Mouse (Mus musculus) hindbrain, embryonic 13.5 days (tissue): ENCODE data around the gene Grasp. TPM values are rescaled to one million over a fixed set of nuclear protein-coding genes. Genes with fewer than 3 reads are reported as not detected.

Experiments used
- ATAC-seq: fragments of 200-750 bp; cut with Nextera tagmentation; 2 replicates; pipeline ENCODE4 v1.8.0; 2017; ENCODE audit warnings: moderate TSS enrichment; ENCODE audit not compliant: low FRiP score
- H3K27ac ChIP-seq: fragments of 300-500 bp; sonication (generic); 2 replicates; pipeline ENCODE4 v1.5.1; 2015; ENCODE audit warnings: inconsistent platforms, mild to moderate bottlenecking, moderate library complexity
- H3K27me3 ChIP-seq: fragments of 300-500 bp; sonication (generic); 2 replicates; pipeline ENCODE4 v1.6.1; 2015; ENCODE audit warnings: mild to moderate bottlenecking, inconsistent platforms
- H3K36me3 ChIP-seq: fragments of 300-500 bp; sonication (generic); 2 replicates; pipeline ENCODE4 v1.6.1; 2015; ENCODE audit warnings: mild to moderate bottlenecking, inconsistent platforms
- H3K4me1 ChIP-seq: fragments of 300-500 bp; sonication (generic); replicated peaks from 2 replicates; pipeline ENCODE4 v1.6.1; 2015; ENCODE audit warnings: inconsistent platforms
- H3K4me2 ChIP-seq: fragments of 300-500 bp; sonication (generic); 2 replicates; pipeline ENCODE4 v1.6.1; 2015; ENCODE audit warnings: inconsistent platforms, mild to moderate bottlenecking, moderate library complexity
- H3K4me3 ChIP-seq: fragments of 300-500 bp; sonication (generic); 2 replicates; pipeline ENCODE4 v1.5.1; 2015; ENCODE audit warnings: mild to moderate bottlenecking, inconsistent platforms
- H3K9ac ChIP-seq: fragments of 300-500 bp; sonication (generic); 2 replicates; pipeline ENCODE4 v1.6.1; 2015; ENCODE audit warnings: mild to moderate bottlenecking, inconsistent platforms
- H3K9me3 ChIP-seq: fragments of 300-500 bp; sonication (generic); 2 replicates; pipeline ENCODE4 v1.6.1; 2016; ENCODE audit warnings: inconsistent platforms
- WGBS: fragments of 180-500 bp; shearing (Covaris S2); methylation state at CpG from one replicate; pipeline ENCODE4 v1.1.7; 2015; 5-methylcytosine and 5-hydroxymethylcytosine counted together
- polyA plus RNA-seq: library from polyadenylated mRNA; unstranded; fragments of >200 nt; fragmentation: Nextera tagmentation; extraction: Ambion mirVana; gene quantifications from 2 replicates; pipeline ENCODE4 v1.2.1, GENCODE M21; 2015

Gene Grasp
- polyA plus RNA-seq, 1 experiment from 2014 or later, result 1.8 TPM

GRCm38 (mm10) chr15:101216036-101216435 lies 8.0 kb upstream of the Grasp start:
- Histone ChIP-seq H3K4me3 (no peak overlapping the region), H3K27me3 (no peaks in the 10 kb centered on the region), H3K4me2 (no peak overlapping the region), H3K4me1 (peaks cover 14% of the 10 kb centered on the region), H3K27ac (no peak overlapping the region), H3K36me3 (peaks cover 36% of the 10 kb centered on the region), H3K9me3 (no peaks in the 10 kb centered on the region), H3K9ac (no peak overlapping the region)
- ATAC-seq, result no peak
- WGBS, result 90% methylated on average over 4 of the region's 4 CpGs

- Histone ChIP-seq H3K36me3 (no peaks in the 10 kb centered on the region), H3K27me3 (peaks cover 29% of the 10 kb centered on the region), H3K4me2 (peak overlapping the region; percentile 91), H3K4me1 (peaks cover 52% of the 10 kb centered on the region), H3K9me3 (no peaks in the 10 kb centered on the region), H3K4me3 (no peak overlapping the region), H3K9ac (peak overlapping the region; percentile 39; the same call in 1 of the 2 replicates), H3K27ac (peak overlapping the region; percentile 79)
- peak; percentile 64 for ATAC-seq
- WGBS, result 7% methylated on average over 8 of the region's 8 CpGs
Measured at GRCm38 (mm10) chr15:101220905-101221297, 3.1 kb upstream of the Grasp start.

- Histone ChIP-seq H3K9ac (no peak overlapping the region), H3K4me2 (peak overlapping the region; percentile 91), H3K4me1 (peaks cover 52% of the 10 kb centered on the region), H3K4me3 (no peak overlapping the region), H3K36me3 (no peaks in the 10 kb centered on the region), H3K27ac (peak overlapping the region; percentile 68), H3K27me3 (peaks cover 33% of the 10 kb centered on the region), H3K9me3 (no peaks in the 10 kb centered on the region)
- peak; percentile 29; the same call in 1 of the 2 replicates for ATAC-seq
- WGBS, result 2% methylated on average over 14 of the region's 14 CpGs
Measured at GRCm38 (mm10) chr15:101221298-101222104, 2.5 kb upstream of the Grasp start.

GRCm38 (mm10) chr15:101222897-101223482 lies 998 bp upstream of the Grasp start:
- Histone ChIP-seq H3K4me1 (peaks cover 55% of the 10 kb centered on the region), H3K27me3 (peaks cover 37% of the 10 kb centered on the region), H3K4me2 (peak overlapping the region; percentile 91), H3K36me3 (no peaks in the 10 kb centered on the region), H3K9me3 (no peaks in the 10 kb centered on the region), H3K27ac (no peak overlapping the region), H3K9ac (no peak overlapping the region), H3K4me3 (peak overlapping the region; percentile 73; the same call in 1 of the 2 replicates)
- no peak for ATAC-seq
- 41% methylated on average over 13 of the region's 13 CpGs for WGBS

GRCm38 (mm10) chr15:101223596-101223995 lies 392 bp upstream of the Grasp start:
- WGBS, result 5% methylated on average over 5 of the region's 5 CpGs
- Histone ChIP-seq H3K4me2 (peak overlapping the region; percentile 91), H3K27ac (no peak overlapping the region), H3K27me3 (peaks cover 37% of the 10 kb centered on the region), H3K9ac (peak overlapping the region; percentile 82), H3K4me1 (peaks cover 61% of the 10 kb centered on the region), H3K4me3 (peak overlapping the region; percentile 73), H3K36me3 (no peaks in the 10 kb centered on the region), H3K9me3 (no peaks in the 10 kb centered on the region)
- ATAC-seq, result peak; percentile 4; the same call in 1 of the 2 replicates

- Histone ChIP-seq H3K4me3 (peak overlapping the region; percentile 73), H3K9ac (peak overlapping the region; percentile 82), H3K27me3 (peaks cover 37% of the 10 kb centered on the region), H3K4me1 (peaks cover 61% of the 10 kb centered on the region), H3K27ac (peak overlapping the region; percentile 73), H3K36me3 (0 out of 2 replicates have a peak, but pooled peaks cover 10% of the 10 kb centered on the region), H3K9me3 (no peaks in the 10 kb centered on the region), H3K4me2 (peak overlapping the region; percentile 91)
- WGBS, result 5% methylated on average over 14 of the region's 14 CpGs
- no peak for ATAC-seq
Measured at GRCm38 (mm10) chr15:101224977-101225376, 989 bp downstream of the Grasp start.

GRCm38 (mm10) chr15:101227971-101228370 lies 4.0 kb downstream of the Grasp start:
- Histone ChIP-seq H3K36me3 (peaks cover 27% of the 10 kb centered on the region), H3K4me1 (peaks cover 38% of the 10 kb centered on the region), H3K4me2 (no peak overlapping the region), H3K9me3 (no peaks in the 10 kb centered on the region), H3K27ac (no peak overlapping the region), H3K9ac (no peak overlapping the region; the same call in 1 of the 2 replicates), H3K27me3 (peaks cover 28% of the 10 kb centered on the region), H3K4me3 (no peak overlapping the region)
- 19% methylated on average over 7 of the region's 7 CpGs for WGBS
- ATAC-seq, result no peak

GRCm38 (mm10) chr15:101228866-101229590 lies 5.0 kb downstream of the Grasp start:
- no peak overlapping the region for H3K4me2 ChIP-seq
- no peaks in the 10 kb centered on the region for H3K9me3 ChIP-seq
- peaks cover 28% of the 10 kb centered on the region for H3K27me3 ChIP-seq
- no peak overlapping the region for H3K4me3 ChIP-seq
- peaks cover 28% of the 10 kb centered on the region for H3K4me1 ChIP-seq
- no peak for ATAC-seq
- 90% methylated on average over 21 of the region's 21 CpGs for WGBS
- no peak overlapping the region for H3K27ac ChIP-seq
- H3K36me3 ChIP-seq, result peaks cover 27% of the 10 kb centered on the region
- H3K9ac ChIP-seq, result 0 out of 2 replicates have a peak overlapping the region, but pooled peaks have one; percentile 2

- Histone ChIP-seq H3K27ac (no peak overlapping the region), H3K9ac (no peak overlapping the region), H3K4me3 (no peak overlapping the region), H3K9me3 (no peaks in the 10 kb centered on the region), H3K4me1 (peaks cover 21% of the 10 kb centered on the region), H3K4me2 (no peak overlapping the region), H3K27me3 (peaks cover 21% of the 10 kb centered on the region), H3K36me3 (peaks cover 27% of the 10 kb centered on the region)
- ATAC-seq, result no peak
- WGBS, result 95% methylated on average over 19 of the region's 19 CpGs
Measured at GRCm38 (mm10) chr15:101230503-101230902, 6.5 kb downstream of the Grasp start.

GRCm38 (mm10) chr15:101230995-101231647 lies 7.1 kb downstream of the Grasp start:
- Histone ChIP-seq H3K4me3 (peak overlapping the region; percentile 26), H3K27ac (no peak overlapping the region), H3K4me1 (peaks cover 27% of the 10 kb centered on the region), H3K4me2 (peak overlapping the region; percentile 50), H3K9me3 (no peaks in the 10 kb centered on the region), H3K9ac (peak overlapping the region; percentile 59; the same call in 1 of the 2 replicates), H3K36me3 (peaks cover 27% of the 10 kb centered on the region), H3K27me3 (peaks cover 16% of the 10 kb centered on the region; the same call in 1 of the 2 replicates)
- no peak for ATAC-seq
- WGBS, result 78% methylated on average over 23 of the region's 23 CpGs

- peak; percentile 28; the same call in 1 of the 2 replicates for ATAC-seq
Measured at GRCm38 (mm10) chr15:101231648-101232180, 7.7 kb downstream of the Grasp start.

More at GRCm38 (mm10) chr15:101231648-101232180, 7.7 kb downstream of the Grasp start:
- Histone ChIP-seq H3K4me3 (peak overlapping the region; percentile 26), H3K4me1 (peaks cover 28% of the 10 kb centered on the region), H3K9me3 (no peaks in the 10 kb centered on the region), H3K36me3 (peaks cover 27% of the 10 kb centered on the region), H3K27me3 (peaks cover 14% of the 10 kb centered on the region; the same call in 1 of the 2 replicates), H3K27ac (no peak overlapping the region), H3K9ac (peak overlapping the region; percentile 59; the same call in 1 of the 2 replicates), H3K4me2 (peak overlapping the region; percentile 50)
- 61% methylated on average over 56 of the region's 56 CpGs for WGBS
